Mouse (Mus musculus) left cerebral cortex, adult 8-10 months (tissue): ENCODE measurements around the gene Fabp3. TPM values are rescaled to one million over a fixed set of nuclear protein-coding genes. Genes with fewer than 3 reads are reported as not detected.
A peak's percentile ranks its signal among the peaks of the same experiment; 100 is the strongest.

ENCODE experiments used
- DNase-seq, 2 experiments: peaks; one replicate each; pipeline ENCODE4 v3.0.0; 2022; ENCODE audit warnings: low spot score in 2 of 2
- total RNA-seq, 4 experiments: library from RNA; stranded (reverse); gene quantifications; 2 replicates each; pipeline ENCODE4 v1.2.4; 2022

Fabp3 gene
- total RNA-seq = 100 to 1,000 TPM; 131 to 144 (median 138) TPM

GRCm38 (mm10) chr4:130308231-130309081 lies at the start of gene Fabp3, which contains the start of gene Gm10570:
Gene Fabp3 (plus strand): TSS chr4:130308595.
Gene Gm10570 (minus strand): TSS chr4:130308674.
- DNase-seq = peak; percentile 63 to 84

- DNase-seq = no peak
Observed at GRCm38 (mm10) chr4:130260406-130260805, 48.0 kb upstream of the Fabp3 start.

- DNase-seq = no peak
Observed at GRCm38 (mm10) chr4:130264131-130264530, 44.3 kb upstream of the Fabp3 start.

- DNase-seq = peak in 1 of 2 experiments; percentile 68
Observed at GRCm38 (mm10) chr4:130264698-130265349, 43.6 kb upstream of the Fabp3 start.

GRCm38 (mm10) chr4:130266601-130267000 lies 41.8 kb upstream of the Fabp3 start:
- DNase-seq = no peak

GRCm38 (mm10) chr4:130267069-130267468 lies 41.3 kb upstream of the Fabp3 start:
- no peak for DNase-seq

- no peak for DNase-seq
Observed at GRCm38 (mm10) chr4:130268736-130269135, 39.7 kb upstream of the Fabp3 start.

GRCm38 (mm10) chr4:130270089-130270488 lies 38.3 kb upstream of the Fabp3 start:
- DNase-seq = peak; percentile 57 to 87

- DNase-seq = peak in 1 of 2 experiments; percentile 49
Observed at GRCm38 (mm10) chr4:130270611-130271347, 37.6 kb upstream of the Fabp3 start.

- DNase-seq = peak; percentile 34 to 64
Observed at GRCm38 (mm10) chr4:130273698-130274345, 34.6 kb upstream of the Fabp3 start.

- no peak for DNase-seq
Observed at GRCm38 (mm10) chr4:130274346-130275015, 33.9 kb upstream of the Fabp3 start.

GRCm38 (mm10) chr4:130275016-130275822 lies 33.2 kb upstream of the Fabp3 start:
- DNase-seq = no peak

GRCm38 (mm10) chr4:130275823-130276105 lies 32.6 kb upstream of the Fabp3 start:
- no peak for DNase-seq

- no peak for DNase-seq
Observed at GRCm38 (mm10) chr4:130276573-130277176, 31.7 kb upstream of the Fabp3 start.

- DNase-seq = no peak
Observed at GRCm38 (mm10) chr4:130279105-130279504, 29.3 kb upstream of the Fabp3 start, which contains the start of gene Serinc2. Gene Serinc2 (minus strand): TSS chr4:130279205.

- DNase-seq = no peak
Observed at GRCm38 (mm10) chr4:130282856-130283255, 25.5 kb upstream of the Fabp3 start.

GRCm38 (mm10) chr4:130283826-130284225 lies 24.6 kb upstream of the Fabp3 start:
- no peak for DNase-seq

- no peak for DNase-seq
Observed at GRCm38 (mm10) chr4:130286531-130286930, 21.9 kb upstream of the Fabp3 start.

- no peak for DNase-seq
Observed at GRCm38 (mm10) chr4:130289824-130290223, 18.6 kb upstream of the Fabp3 start.

- DNase-seq = peak in 1 of 2 experiments; percentile 74
Observed at GRCm38 (mm10) chr4:130292271-130292670, 16.1 kb upstream of the Fabp3 start.
